Mouse (Mus musculus): ENCODE measurements around the gene Gm7978.
"Not testable (repeated sequence)": the region's sequence is repeated elsewhere in the genome, so short reads cannot be mapped to it uniquely, and the experiment has no call there.

The Gm7978 gene

DNA sequence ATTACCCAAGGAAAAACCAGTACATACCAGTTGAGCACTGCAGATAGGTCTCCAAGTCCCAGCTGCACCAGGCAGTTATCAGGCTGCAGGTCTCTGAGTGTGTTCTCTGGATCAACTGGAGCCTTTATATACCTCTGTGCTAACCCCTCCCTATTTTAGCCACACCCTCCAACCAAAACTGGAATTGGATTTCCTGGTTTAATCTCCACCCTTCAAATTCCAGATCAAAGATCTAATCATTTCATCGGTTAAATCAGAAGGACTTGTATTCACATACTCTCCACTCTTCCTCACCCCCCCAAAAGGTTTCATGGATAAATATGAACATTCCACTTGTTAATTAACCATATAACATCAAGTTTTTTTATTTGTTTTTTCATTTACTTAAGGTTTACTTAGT lies at the start of gene Gm7978:
Gene Gm7978 (minus strand): TSS at position 101 of the 400 bp plus-strand sequence.
- not testable (repeated sequence) for DNase-seq

DNA sequence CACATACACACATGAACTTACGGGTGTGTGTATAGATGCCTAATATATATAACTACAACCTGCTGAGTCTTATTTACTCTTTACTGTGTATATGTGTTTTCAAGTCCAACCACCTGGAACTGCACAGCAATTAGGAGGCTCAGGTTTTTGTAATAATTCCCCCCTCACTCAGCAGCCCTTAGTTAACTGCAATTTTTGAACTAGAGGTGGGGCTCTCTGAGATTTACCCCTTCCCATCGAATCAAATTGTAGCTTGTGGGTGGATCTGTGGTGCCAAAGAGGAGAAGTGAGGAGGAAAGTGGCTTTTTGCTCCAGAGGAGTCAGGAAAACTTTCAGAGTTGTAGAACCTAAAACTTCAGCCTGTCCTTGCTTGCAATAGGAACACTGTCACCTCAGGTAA lies 39.7 kb upstream of the Gm7978 start, which contains the start of gene E330014E10Rik:
Gene E330014E10Rik (plus strand): TSS at position 301 of the 400 bp plus-strand sequence.
- DNase-seq: not testable (repeated sequence)

GRCm38 (mm10) chr5:95741714-95742113 lies 5.7 kb upstream of the Gm7978 start, which contains the start of gene Gm7982:
TSS of gene Gm7982 (plus strand) at chr5:95742014.
- DNase-seq: not testable (repeated sequence)
